Mouse (Mus musculus) heart, embryonic 13.5 days (tissue): ENCODE results near the gene Zeb2. TPM values are rescaled to one million over a fixed set of nuclear protein-coding genes. Genes with fewer than 3 reads are reported as not detected.

Experiments
- ATAC-seq: fragments of 200-750 bp; cut with Nextera tagmentation; 2 replicates; pipeline ENCODE4 v1.8.0; 2017; ENCODE audit warnings: moderate TSS enrichment; ENCODE audit not compliant: insufficient number of reproducible peaks, low FRiP score, low TSS enrichment; ENCODE audit errors: extremely low read depth
- H3K27ac ChIP-seq: fragments of 300-500 bp; sonication (generic); replicated peaks from 2 replicates; pipeline ENCODE4 v1.5.1; 2015; ENCODE audit warnings: moderate library complexity, mild to moderate bottlenecking, inconsistent platforms
- H3K27me3 ChIP-seq: fragments of 300-500 bp; sonication (generic); replicated peaks from 2 replicates; pipeline ENCODE4 v1.6.1; 2015; ENCODE audit warnings: mild to moderate bottlenecking, inconsistent platforms
- H3K36me3 ChIP-seq: fragments of 300-500 bp; sonication (generic); 2 replicates; pipeline ENCODE4 v1.6.1; 2015; ENCODE audit warnings: mild to moderate bottlenecking, inconsistent platforms
- H3K4me1 ChIP-seq: fragments of 300-500 bp; sonication (generic); 2 replicates; pipeline ENCODE4 v1.6.1; 2015; ENCODE audit warnings: inconsistent platforms
- H3K4me2 ChIP-seq: fragments of 300-500 bp; sonication (generic); 2 replicates; pipeline ENCODE4 v1.6.1; 2015; ENCODE audit warnings: inconsistent platforms, mild to moderate bottlenecking, moderate library complexity
- H3K4me3 ChIP-seq: fragments of 300-500 bp; sonication (generic); 2 replicates; pipeline ENCODE4 v1.5.1; 2015; ENCODE audit warnings: moderate library complexity, mild to moderate bottlenecking, inconsistent platforms
- H3K9ac ChIP-seq: fragments of 300-500 bp; sonication (generic); 2 replicates; pipeline ENCODE4 v1.6.1; 2015; ENCODE audit warnings: inconsistent platforms, mild to moderate bottlenecking, moderate library complexity
- H3K9me3 ChIP-seq: fragments of 300-500 bp; sonication (generic); 2 replicates; pipeline ENCODE4 v1.6.1; 2016; ENCODE audit warnings: inconsistent platforms
- WGBS: fragments of 180-500 bp; shearing (Covaris S2); methylation state at CpG from one replicate; pipeline ENCODE4 v1.1.7; 2015; ENCODE audit warnings: mixed read lengths; 5-methylcytosine and 5-hydroxymethylcytosine counted together
- polyA plus RNA-seq: library from polyadenylated mRNA; unstranded; fragments of >200 nt; fragmentation: Nextera tagmentation; extraction: Ambion mirVana; gene quantifications from 2 replicates; pipeline ENCODE4 v1.2.1, GENCODE M21; 2015

Gene Zeb2
- polyA plus RNA-seq, 1 experiment from 2014 or later, result 22.4 TPM

- Histone ChIP-seq H3K4me2 (no peak overlapping the region), H3K27ac (no peak overlapping the region), H3K4me1 (no peaks in the 10 kb centered on the region), H3K27me3 (no peaks in the 10 kb centered on the region), H3K4me3 (no peak overlapping the region), H3K36me3 (no peaks in the 10 kb centered on the region), H3K9me3 (no peaks in the 10 kb centered on the region), H3K9ac (no peak overlapping the region)
- WGBS, result 67% methylated on average over 4 of the region's 4 CpGs
- ATAC-seq, result no peak
These were observed 8.0 kb upstream of the Zeb2 start for GRCm38 (mm10) chr2:45125181-45125580.

DNA sequence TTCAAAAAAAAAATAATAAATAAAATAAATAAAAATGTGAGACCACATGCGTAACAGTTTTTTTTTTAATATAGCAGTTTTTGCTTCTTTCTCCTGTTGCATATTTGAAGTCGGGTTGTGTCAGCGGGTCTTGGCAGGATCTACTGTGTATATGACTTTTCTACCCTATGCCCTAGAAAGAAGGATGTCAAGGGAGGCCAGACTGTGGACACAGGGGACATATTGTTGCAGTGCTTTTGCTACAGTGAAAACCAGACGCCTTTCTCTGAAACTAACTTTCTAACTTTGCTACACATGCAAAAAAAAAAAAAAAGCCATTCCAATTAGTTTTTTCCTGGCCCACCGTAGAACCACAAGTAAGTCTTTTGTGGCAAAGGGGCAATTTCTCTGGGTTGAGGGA lies 6.3 kb upstream of the Zeb2 start:
- no peak overlapping the region for H3K27ac ChIP-seq
- H3K4me2 ChIP-seq, result no peak overlapping the region
- H3K9ac ChIP-seq, result no peak overlapping the region
- no peaks in the 10 kb centered on the region for H3K27me3 ChIP-seq
- no peaks in the 10 kb centered on the region for H3K9me3 ChIP-seq
- ATAC-seq, result no peak
- H3K4me1 ChIP-seq, result no peaks in the 10 kb centered on the region
- WGBS, result 78% methylated on average over 5 of the region's 5 CpGs
- no peak overlapping the region for H3K4me3 ChIP-seq
- H3K36me3 ChIP-seq, result no peaks in the 10 kb centered on the region

- 60% methylated on average over 3 of the region's 3 CpGs for WGBS
- Histone ChIP-seq H3K4me3 (no peak overlapping the region), H3K4me1 (peaks cover 21% of the 10 kb centered on the region), H3K27me3 (no peaks in the 10 kb centered on the region), H3K9me3 (no peaks in the 10 kb centered on the region), H3K4me2 (no peak overlapping the region), H3K36me3 (no peaks in the 10 kb centered on the region), H3K9ac (no peak overlapping the region), H3K27ac (no peak overlapping the region)
- ATAC-seq, result no peak
These were observed 926 bp upstream of the Zeb2 start for GRCm38 (mm10) chr2:45118121-45118520.

- Histone ChIP-seq H3K4me2 (peak overlapping the region; percentile 90), H3K27ac (peak overlapping the region; percentile 87), H3K36me3 (no peaks in the 10 kb centered on the region), H3K27me3 (no peaks in the 10 kb centered on the region), H3K4me1 (peaks cover 21% of the 10 kb centered on the region), H3K9me3 (no peaks in the 10 kb centered on the region), H3K4me3 (peak overlapping the region; percentile 72), H3K9ac (peak overlapping the region; percentile 87)
- WGBS, result 25% methylated on average over 7 of the region's 7 CpGs
- no peak for ATAC-seq
These were observed 397 bp upstream of the Zeb2 start for GRCm38 (mm10) chr2:45117592-45117991.

- WGBS, result under 1% methylated on average over 25 of the region's 25 CpGs
- Histone ChIP-seq H3K9me3 (no peaks in the 10 kb centered on the region), H3K27ac (peak overlapping the region; percentile 87), H3K9ac (peak overlapping the region; percentile 87), H3K27me3 (no peaks in the 10 kb centered on the region), H3K4me3 (peak overlapping the region; percentile 72), H3K4me2 (peak overlapping the region; percentile 90), H3K36me3 (no peaks in the 10 kb centered on the region), H3K4me1 (peaks cover 24% of the 10 kb centered on the region)
- ATAC-seq, result no peak
These were observed 617 bp downstream of the Zeb2 start for GRCm38 (mm10) chr2:45116531-45117024.

DNA sequence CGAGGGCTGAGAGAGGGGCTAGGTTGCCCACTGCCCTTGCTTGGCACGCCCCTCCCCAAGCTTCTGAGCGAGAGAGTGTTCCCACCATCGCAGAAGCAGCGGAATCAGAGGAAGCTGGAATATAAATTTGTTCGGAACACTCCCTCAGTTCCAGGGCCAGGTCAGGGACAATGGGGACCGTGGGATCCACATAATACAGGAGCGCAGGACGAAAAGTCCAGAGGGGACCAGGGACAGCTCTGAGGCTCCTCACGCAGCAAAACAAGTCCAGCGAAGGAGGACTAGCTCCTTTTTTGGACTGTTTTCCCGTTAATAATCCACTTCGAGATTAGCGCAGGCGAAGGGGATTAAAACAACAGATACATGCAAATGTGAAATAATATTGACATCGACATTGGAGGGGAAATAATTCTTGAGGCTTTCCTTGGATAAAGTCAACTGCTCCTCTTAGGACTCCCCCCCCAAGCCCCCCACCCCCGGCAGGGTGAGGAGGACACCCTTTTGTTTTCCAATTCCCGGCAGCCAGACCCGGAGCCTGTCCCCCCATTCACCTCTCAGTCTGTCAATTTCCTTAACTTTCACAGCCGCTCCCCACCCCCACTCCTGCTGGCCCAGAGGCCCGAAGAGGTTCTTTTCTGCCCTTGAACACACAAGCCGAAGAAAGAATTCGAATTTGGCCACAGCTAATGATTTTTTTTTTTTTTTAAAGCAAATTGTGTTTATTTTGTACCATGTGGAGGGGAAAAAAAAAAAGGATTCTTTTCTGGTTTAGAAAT lies 1.3 kb downstream of the Zeb2 start:
- Histone ChIP-seq H3K27ac (peak overlapping the region; percentile 87), H3K9me3 (no peaks in the 10 kb centered on the region), H3K9ac (peak overlapping the region; percentile 87), H3K4me2 (peak overlapping the region; percentile 90), H3K4me1 (peaks cover 24% of the 10 kb centered on the region), H3K4me3 (peak overlapping the region; percentile 72), H3K36me3 (no peaks in the 10 kb centered on the region), H3K27me3 (no peaks in the 10 kb centered on the region)
- no peak for ATAC-seq
- WGBS, result 2% methylated on average over 23 of the region's 23 CpGs

DNA sequence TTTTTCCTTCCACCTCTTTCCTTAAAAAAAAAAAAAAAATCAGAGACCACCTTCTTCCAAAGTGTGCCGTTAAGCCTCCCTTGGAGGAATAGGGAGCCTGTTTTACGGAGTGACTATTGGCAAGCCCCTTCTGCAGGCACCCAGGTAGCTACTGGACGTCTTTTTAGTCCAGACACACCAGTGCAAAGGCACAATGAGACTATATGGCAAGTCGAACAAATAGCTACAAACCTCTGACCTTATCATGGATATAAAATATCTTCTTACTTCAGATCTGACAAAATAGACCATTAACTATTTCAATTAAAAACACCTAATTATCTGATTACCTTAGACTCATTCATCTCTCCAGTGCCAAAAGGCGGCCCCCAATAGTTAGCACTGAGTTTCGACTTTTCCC lies 2.0 kb downstream of the Zeb2 start:
- Histone ChIP-seq H3K4me3 (peak overlapping the region; percentile 72), H3K4me2 (peak overlapping the region; percentile 90), H3K36me3 (no peaks in the 10 kb centered on the region), H3K9ac (peak overlapping the region; percentile 87), H3K4me1 (peaks cover 24% of the 10 kb centered on the region), H3K27ac (peak overlapping the region; percentile 20; the same call in 1 of the 2 replicates), H3K9me3 (no peaks in the 10 kb centered on the region), H3K27me3 (no peaks in the 10 kb centered on the region)
- ATAC-seq, result no peak
- 26% methylated on average over 6 of the region's 6 CpGs for WGBS

DNA sequence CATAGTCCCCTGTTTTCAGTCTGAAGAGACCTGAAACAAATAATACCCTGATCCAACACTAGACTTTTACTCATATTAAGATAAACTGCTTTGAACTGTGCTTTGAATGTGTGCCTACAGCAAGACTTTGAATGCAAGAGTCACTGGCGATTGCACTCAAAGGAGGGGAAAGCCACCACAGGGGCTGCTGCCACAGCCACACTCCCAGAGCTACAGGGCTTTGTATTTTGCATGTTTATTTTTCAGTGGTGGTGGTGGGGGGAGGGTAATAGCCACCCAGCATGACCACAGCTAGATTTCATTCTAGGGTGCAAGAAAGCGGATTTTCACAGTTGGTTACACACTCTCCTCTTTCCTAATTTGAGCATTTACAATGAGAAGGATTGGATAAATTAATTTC lies 2.6 kb downstream of the Zeb2 start:
- Histone ChIP-seq H3K27me3 (no peaks in the 10 kb centered on the region), H3K9ac (peak overlapping the region; percentile 33; the same call in 1 of the 2 replicates), H3K4me3 (no peak overlapping the region), H3K27ac (peak overlapping the region; percentile 98), H3K9me3 (no peaks in the 10 kb centered on the region), H3K4me1 (peaks cover 24% of the 10 kb centered on the region), H3K4me2 (peak overlapping the region; percentile 90), H3K36me3 (no peaks in the 10 kb centered on the region)
- WGBS, result 46% methylated on average over 2 of the region's 2 CpGs
- ATAC-seq, result no peak

GRCm38 (mm10) chr2:45113912-45114311 lies 3.3 kb downstream of the Zeb2 start:
- no peaks in the 10 kb centered on the region for H3K36me3 ChIP-seq
- peak overlapping the region; percentile 81 for H3K4me2 ChIP-seq
- WGBS, result 70% methylated on average over 3 of the region's 3 CpGs
- peak overlapping the region; percentile 98; the same call in 1 of the 2 replicates for H3K27ac ChIP-seq
- H3K4me1 ChIP-seq, result peaks cover 24% of the 10 kb centered on the region
- H3K9ac ChIP-seq, result no peak overlapping the region
- no peaks in the 10 kb centered on the region for H3K27me3 ChIP-seq
- no peak for ATAC-seq
- H3K4me3 ChIP-seq, result no peak overlapping the region
- H3K9me3 ChIP-seq, result no peaks in the 10 kb centered on the region

DNA sequence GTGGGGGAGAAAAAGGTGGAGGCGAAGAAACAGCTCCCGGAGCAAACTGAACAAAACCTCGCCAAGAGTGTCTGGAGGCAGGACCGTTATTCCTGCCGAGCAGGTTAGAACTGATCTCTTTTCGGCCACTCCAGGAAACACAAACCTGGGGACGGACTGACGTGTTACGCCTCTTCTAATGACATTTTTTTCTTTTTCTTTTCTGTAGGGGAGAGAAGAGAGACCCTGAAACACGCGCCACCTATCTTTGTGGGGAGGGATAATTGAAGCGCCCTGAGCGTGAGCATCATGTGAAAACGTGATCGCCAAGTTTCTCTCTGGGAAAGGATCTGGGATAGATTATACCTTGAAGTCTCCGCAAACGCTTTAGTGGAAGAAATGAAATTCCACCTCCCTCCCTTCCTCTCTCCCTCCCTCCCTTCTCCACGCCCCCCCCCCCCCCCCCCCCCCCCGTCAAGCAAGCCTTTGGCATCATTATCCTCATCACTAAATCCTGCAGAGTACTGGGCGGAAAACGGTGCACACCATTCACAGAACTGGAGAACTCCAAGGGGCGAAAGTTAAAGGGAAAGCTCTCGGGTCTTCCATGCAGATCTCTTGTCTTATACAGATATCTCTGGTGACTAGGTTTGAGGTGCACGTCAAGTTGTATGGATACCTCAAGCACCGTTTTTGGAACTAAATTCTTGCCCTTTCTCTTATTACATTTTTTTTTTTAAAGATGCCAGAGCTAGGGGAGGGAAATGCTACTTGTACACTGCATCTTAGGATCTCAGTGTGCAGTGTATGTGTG lies 4.1 kb downstream of the Zeb2 start:
- peak overlapping the region; percentile 93 for H3K4me3 ChIP-seq

DNA sequence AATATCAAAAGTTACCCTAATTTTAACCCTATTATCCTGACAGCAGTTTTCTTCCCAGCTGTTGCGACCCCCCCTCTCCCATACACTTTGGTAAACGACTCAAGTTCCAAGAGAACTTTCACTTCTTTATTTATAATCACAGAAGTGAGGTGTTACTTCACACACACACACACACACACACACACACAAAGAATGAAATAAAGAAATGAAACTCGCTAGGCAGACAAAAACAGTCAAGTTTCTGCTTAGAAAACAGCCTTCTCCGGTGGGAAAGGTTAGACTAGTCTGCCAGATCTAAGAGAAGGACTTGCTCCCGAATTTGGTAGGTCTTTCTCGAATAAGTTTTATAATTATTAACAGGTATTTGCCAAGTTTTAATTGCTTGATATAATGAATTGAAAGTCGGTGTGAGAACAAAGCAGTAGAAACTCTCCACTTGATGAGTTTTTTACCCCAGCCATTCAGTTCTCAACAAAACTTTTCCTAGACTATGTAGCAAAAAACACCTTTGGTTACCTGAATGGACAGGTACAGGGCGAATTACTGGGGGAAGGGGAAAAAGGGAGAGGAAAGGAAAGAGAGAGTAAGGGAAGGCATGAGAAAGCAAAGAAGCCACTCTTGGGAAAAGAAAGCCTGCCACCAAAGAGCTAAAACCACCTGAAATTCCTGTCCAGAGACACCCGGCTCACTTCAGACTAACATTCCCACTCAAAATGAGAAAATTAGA lies 5.0 kb downstream of the Zeb2 start:
- peak overlapping the region; percentile 81 for H3K4me2 ChIP-seq
- peak overlapping the region; percentile 100 for H3K9ac ChIP-seq
- 11% methylated on average over 9 of the region's 9 CpGs for WGBS
- no peaks in the 10 kb centered on the region for H3K9me3 ChIP-seq
- no peak for ATAC-seq
- H3K4me1 ChIP-seq, result peaks cover 35% of the 10 kb centered on the region
- peak overlapping the region; percentile 98 for H3K27ac ChIP-seq
- H3K36me3 ChIP-seq, result no peaks in the 10 kb centered on the region
- H3K4me3 ChIP-seq, result peak overlapping the region; percentile 93
- H3K27me3 ChIP-seq, result no peaks in the 10 kb centered on the region

More for the DNA sequence above, 4.1 kb downstream of the Zeb2 start:
- Histone ChIP-seq H3K4me1 (peaks cover 26% of the 10 kb centered on the region), H3K9me3 (no peaks in the 10 kb centered on the region), H3K27me3 (no peaks in the 10 kb centered on the region), H3K9ac (peak overlapping the region; percentile 100), H3K27ac (peak overlapping the region; percentile 98), H3K4me2 (peak overlapping the region; percentile 81), H3K36me3 (no peaks in the 10 kb centered on the region)
- no peak for ATAC-seq
- WGBS, result 2% methylated on average over 24 of the region's 25 CpGs
